Mouse (Mus musculus): ENCODE measurements around the gene Fkbp15. TPM values are rescaled to one million over a fixed set of nuclear protein-coding genes. Genes with fewer than 3 reads are reported as not detected.

Gene Fkbp15
- polyA plus RNA-seq, 1 experiment, result 1.4 TPM

- Histone ChIP-seq H3K4me3 (replicated peaks) (no peak overlapping the region), H3K36me3 (ENCODE audit: control insufficient read depth) (peaks cover 67% of the 10 kb centered on the region), H3K27me3 (ENCODE audit: control insufficient read depth) (no peaks in the 10 kb centered on the region), H3K4me1 (ENCODE audit: control insufficient read depth) (no peaks in the 10 kb centered on the region), H3K9me3 (ENCODE audit: control insufficient read depth, low read length) (no peaks in the 10 kb centered on the region)
- no peak for TF ChIP-seq GATA1 (IDR thresholded peaks at IDR 0.05; ENCODE audit: low read length)
- TF ChIP-seq TAL1 (IDR thresholded peaks at IDR 0.05; ENCODE audit: low read length), result no peak
Measured at GRCm38 (mm10) chr4:62312821-62313220, 47.5 kb downstream of the Fkbp15 start.

GRCm38 (mm10) chr4:62308406-62308805 is 51.9 kb downstream of the Fkbp15 start:
- Histone ChIP-seq H3K9me3 (ENCODE audit: control insufficient read depth, low read length) (no peaks in the 10 kb centered on the region), H3K27me3 (ENCODE audit: control insufficient read depth) (no peaks in the 10 kb centered on the region), H3K36me3 (ENCODE audit: control insufficient read depth) (peaks cover 77% of the 10 kb centered on the region), H3K4me1 (ENCODE audit: control insufficient read depth) (no peaks in the 10 kb centered on the region), H3K4me3 (replicated peaks) (no peak overlapping the region)
- no peak for TF ChIP-seq TAL1 (IDR thresholded peaks at IDR 0.05; ENCODE audit: low read length)
- TF ChIP-seq GATA1 (IDR thresholded peaks at IDR 0.05; ENCODE audit: low read length), result no peak

DNA sequence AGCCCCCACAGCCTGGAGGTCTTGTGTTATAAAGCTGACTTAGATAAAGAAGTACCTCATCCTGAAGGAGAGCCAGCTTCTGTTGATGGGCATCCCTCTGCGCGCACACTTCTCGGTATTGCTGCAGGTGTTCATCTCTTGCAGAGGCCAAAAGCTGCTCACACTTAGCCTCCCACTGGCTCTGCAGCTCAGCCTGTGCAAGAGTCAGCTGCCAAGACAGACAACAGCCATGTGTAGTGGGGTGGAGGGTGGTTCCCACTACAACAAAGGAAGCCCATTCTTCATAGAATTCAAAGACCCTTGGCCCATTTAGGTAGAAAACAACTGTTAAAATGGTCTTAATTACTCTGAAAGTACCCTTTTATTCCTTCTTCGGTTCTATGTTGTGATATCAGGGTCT is 53.5 kb downstream of the Fkbp15 start:
- no peak overlapping the region for H3K4me3 ChIP-seq (replicated peaks)
- TF ChIP-seq TAL1 (IDR thresholded peaks at IDR 0.05; ENCODE audit: low read length), result no peak
- no peak for TF ChIP-seq GATA1 (IDR thresholded peaks at IDR 0.05; ENCODE audit: low read length)
- H3K9me3 ChIP-seq (ENCODE audit: control insufficient read depth, low read length), result no peaks in the 10 kb centered on the region
- no peaks in the 10 kb centered on the region for H3K27me3 ChIP-seq (ENCODE audit: control insufficient read depth)
- peaks cover 77% of the 10 kb centered on the region for H3K36me3 ChIP-seq (ENCODE audit: control insufficient read depth)
- no peaks in the 10 kb centered on the region for H3K4me1 ChIP-seq (ENCODE audit: control insufficient read depth)

- no peak overlapping the region for H3K4me3 ChIP-seq (replicated peaks)
- TF ChIP-seq GATA1 (IDR thresholded peaks at IDR 0.05; ENCODE audit: low read length) (no peak), TAL1 (IDR thresholded peaks at IDR 0.05; ENCODE audit: low read length) (no peak)
- peaks cover 77% of the 10 kb centered on the region for H3K36me3 ChIP-seq (ENCODE audit: control insufficient read depth)
Measured at GRCm38 (mm10) chr4:62306301-62306700, 54.0 kb downstream of the Fkbp15 start.

GRCm38 (mm10) chr4:62303288-62303687 is 57.1 kb downstream of the Fkbp15 start:
- H3K36me3 ChIP-seq (ENCODE audit: control insufficient read depth), result peaks cover 98% of the 10 kb centered on the region
- no peaks in the 10 kb centered on the region for H3K27me3 ChIP-seq (ENCODE audit: control insufficient read depth)
- H3K4me1 ChIP-seq (ENCODE audit: control insufficient read depth), result no peaks in the 10 kb centered on the region
- TF ChIP-seq GATA1 (IDR thresholded peaks at IDR 0.05; ENCODE audit: low read length), result no peak
- TF ChIP-seq TAL1 (IDR thresholded peaks at IDR 0.05; ENCODE audit: low read length), result no peak
- no peaks in the 10 kb centered on the region for H3K9me3 ChIP-seq (ENCODE audit: control insufficient read depth, low read length)
- no peak overlapping the region for H3K4me3 ChIP-seq (replicated peaks)

More at GRCm38 (mm10) chr4:62306301-62306700, 54.0 kb downstream of the Fkbp15 start:
- Histone ChIP-seq H3K27me3 (ENCODE audit: control insufficient read depth) (no peaks in the 10 kb centered on the region), H3K9me3 (ENCODE audit: control insufficient read depth, low read length) (no peaks in the 10 kb centered on the region), H3K4me1 (ENCODE audit: control insufficient read depth) (no peaks in the 10 kb centered on the region)

GRCm38 (mm10) chr4:62302795-62303194 is 57.6 kb downstream of the Fkbp15 start:
- no peak for TF ChIP-seq GATA1 (IDR thresholded peaks at IDR 0.05; ENCODE audit: low read length)
- TF ChIP-seq TAL1 (IDR thresholded peaks at IDR 0.05; ENCODE audit: low read length), result no peak
- H3K27me3 ChIP-seq (ENCODE audit: control insufficient read depth), result no peaks in the 10 kb centered on the region
- peaks cover 96% of the 10 kb centered on the region for H3K36me3 ChIP-seq (ENCODE audit: control insufficient read depth)
- no peaks in the 10 kb centered on the region for H3K4me1 ChIP-seq (ENCODE audit: control insufficient read depth)
- no peaks in the 10 kb centered on the region for H3K9me3 ChIP-seq (ENCODE audit: control insufficient read depth, low read length)
- no peak overlapping the region for H3K4me3 ChIP-seq (replicated peaks)

DNA sequence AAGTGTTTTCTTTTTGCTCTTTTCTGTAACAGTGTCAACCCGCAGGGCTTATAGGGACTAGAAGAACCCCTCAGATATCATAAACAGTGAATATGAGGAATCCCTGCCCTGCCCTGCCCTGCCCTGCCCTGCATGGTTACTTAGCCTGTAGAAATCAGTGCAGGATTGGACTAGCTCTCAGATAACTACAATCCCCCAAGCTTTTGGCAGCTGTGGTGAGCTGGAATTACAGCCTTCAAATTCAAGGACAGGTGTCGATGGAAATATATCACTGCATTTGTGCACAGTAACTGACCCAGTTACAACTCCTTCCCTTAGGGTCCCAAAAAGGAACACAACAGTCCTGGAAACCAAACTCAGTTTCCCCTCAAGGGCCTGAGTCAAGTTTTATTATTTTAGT is 60.3 kb downstream of the Fkbp15 start:
- peaks cover 84% of the 10 kb centered on the region for H3K36me3 ChIP-seq (ENCODE audit: control insufficient read depth)
- no peaks in the 10 kb centered on the region for H3K27me3 ChIP-seq (ENCODE audit: control insufficient read depth)
- H3K4me3 ChIP-seq (replicated peaks), result no peak overlapping the region
- TF ChIP-seq TAL1 (IDR thresholded peaks at IDR 0.05; ENCODE audit: low read length), result no peak
- TF ChIP-seq GATA1 (IDR thresholded peaks at IDR 0.05; ENCODE audit: low read length), result no peak
- H3K4me1 ChIP-seq (ENCODE audit: control insufficient read depth), result peaks cover 2% of the 10 kb centered on the region; the same call in 1 of the 2 replicates
- H3K9me3 ChIP-seq (ENCODE audit: control insufficient read depth, low read length), result no peaks in the 10 kb centered on the region

GRCm38 (mm10) chr4:62297280-62298130 is 62.8 kb downstream of the Fkbp15 start:
- TF ChIP-seq TAL1 (IDR thresholded peaks at IDR 0.05; ENCODE audit: low read length), result no peak
- no peak for TF ChIP-seq GATA1 (IDR thresholded peaks at IDR 0.05; ENCODE audit: low read length)
- Histone ChIP-seq H3K4me1 (ENCODE audit: control insufficient read depth) (peaks cover 2% of the 10 kb centered on the region; the same call in 1 of the 2 replicates), H3K36me3 (ENCODE audit: control insufficient read depth) (peaks cover 59% of the 10 kb centered on the region), H3K9me3 (ENCODE audit: control insufficient read depth, low read length) (no peaks in the 10 kb centered on the region), H3K4me3 (replicated peaks) (no peak overlapping the region), H3K27me3 (ENCODE audit: control insufficient read depth) (no peaks in the 10 kb centered on the region)

DNA sequence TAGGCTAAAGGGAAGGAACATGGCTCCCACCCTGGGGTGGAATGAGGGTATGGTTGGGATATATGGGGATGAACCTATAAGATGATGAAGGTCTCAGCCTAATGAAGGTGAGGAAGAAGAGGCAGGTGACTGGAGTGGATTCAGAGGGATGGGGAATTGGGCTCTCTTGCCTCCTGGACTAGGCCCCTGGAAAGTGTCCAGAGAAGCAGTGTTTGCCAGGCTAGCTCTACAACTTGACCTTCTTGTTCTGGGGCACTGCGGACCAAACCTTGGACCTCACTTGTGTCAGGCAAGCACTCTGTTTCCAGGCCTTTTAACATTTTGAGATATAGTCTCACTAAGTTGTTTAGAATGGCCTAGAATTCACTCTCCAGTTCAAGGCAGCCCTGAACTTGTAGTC is 65.6 kb downstream of the Fkbp15 start:
- H3K4me3 ChIP-seq (replicated peaks), result no peak overlapping the region
- no peaks in the 10 kb centered on the region for H3K9me3 ChIP-seq (ENCODE audit: control insufficient read depth, low read length)
- peaks cover 32% of the 10 kb centered on the region for H3K36me3 ChIP-seq (ENCODE audit: control insufficient read depth)
- no peaks in the 10 kb centered on the region for H3K27me3 ChIP-seq (ENCODE audit: control insufficient read depth)
- TF ChIP-seq GATA1 (IDR thresholded peaks at IDR 0.05; ENCODE audit: low read length), result no peak
- peaks cover 2% of the 10 kb centered on the region; the same call in 1 of the 2 replicates for H3K4me1 ChIP-seq (ENCODE audit: control insufficient read depth)
